Mouse (Mus musculus): Measurements from ENCODE around the gene Ntn1.

DNA sequence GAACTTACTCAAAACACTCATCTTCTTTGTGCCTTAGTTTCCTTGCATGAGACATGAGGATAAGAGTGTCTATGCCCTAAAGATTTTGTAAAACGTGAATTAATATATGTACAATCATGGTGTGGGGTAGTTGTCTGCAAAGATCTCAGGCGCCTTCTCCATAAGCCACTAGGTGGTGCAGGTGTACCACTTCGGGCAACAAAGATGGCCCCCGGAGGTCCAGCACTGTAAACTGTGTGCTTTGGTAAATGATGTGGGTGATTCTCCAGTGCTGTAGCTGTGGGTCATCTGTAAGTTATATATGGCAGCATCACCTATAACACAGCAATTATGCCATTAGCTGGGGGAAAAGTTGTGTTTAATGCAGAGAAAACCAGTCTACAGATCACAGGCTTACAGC lies 3.6 kb upstream of the Ntn1 start:
- TF ChIP-seq CTCF (IDR thresholded peaks at IDR 0.05; ENCODE audit: borderline replicate concordance, insufficient read depth, low read length) (peak; percentile 5; the same call in 1 of the 2 replicates), POLR2A (IDR thresholded peaks at IDR 0.05; ENCODE audit: low read depth, low read length) (no peak)

Data from embryonic fibroblast, embryonic 13.5 days (primary cell).